Mouse (Mus musculus): Measurements from ENCODE around the gene Ssbp3. TPM values are rescaled to one million over a fixed set of nuclear protein-coding genes. Genes with fewer than 3 reads are reported as not detected.

Gene Ssbp3
- total RNA-seq, 1 experiment, result 42.6 TPM

GRCm38 (mm10) chr4:107075456-107075855, 165.0 kb downstream of the Ssbp3 start:
- TF ChIP-seq CHD2 (IDR thresholded peaks at IDR 0.05; ENCODE audit: low read depth, low read length) (no peak), MAFK (IDR thresholded peaks at IDR 0.05; ENCODE audit: insufficient read depth, low read depth, low read length) (no peak), HCFC1 (IDR thresholded peaks at IDR 0.05; ENCODE audit: borderline replicate concordance, insufficient read depth, low read length) (no peak), ZNF384 (IDR thresholded peaks at IDR 0.05; ENCODE audit: low read depth, low read length) (no peak)
- H3K9me3 ChIP-seq (ENCODE audit: control insufficient read depth, insufficient read depth, low read depth, low read length), result no peaks in the 10 kb centered on the region
- no peaks in the 10 kb centered on the region for H3K4me1 ChIP-seq (ENCODE audit: control insufficient read depth in 2 of 2, insufficient read depth in 2 of 2, low read length in 2 of 2, poor library complexity in 1 of 2)
- H3K9ac ChIP-seq (ENCODE audit: insufficient read depth, low read depth, low read length, poor library complexity, severe bottlenecking), result no peak overlapping the region
- H3K27ac ChIP-seq (ENCODE audit: insufficient read depth, low read depth, low read length, poor library complexity, severe bottlenecking), result no peak overlapping the region
- in situ Hi-C loops (cut with MboI; ENCODE audit: low sequenced_read_pairs in 2 of 2, unreplicated experiment in 2 of 2), result no loop called here
- no peak overlapping the region for H3K4me3 ChIP-seq (ENCODE audit: insufficient read depth in 1 of 2, low read depth in 1 of 2, low read length in 2 of 2, poor library complexity in 1 of 2, severe bottlenecking in 1 of 2)
- no peaks in the 10 kb centered on the region for H3K36me3 ChIP-seq (ENCODE audit: control insufficient read depth, insufficient read depth, low read length, poor library complexity, severe bottlenecking)
- DNase-seq (ENCODE audit: low read depth, low spot score), result no peak

GRCm38 (mm10) chr4:107078894-107079293, 168.4 kb downstream of the Ssbp3 start:
- TF ChIP-seq HCFC1 (IDR thresholded peaks at IDR 0.05; ENCODE audit: borderline replicate concordance, insufficient read depth, low read length), result no peak
- no peak for TF ChIP-seq ZNF384 (IDR thresholded peaks at IDR 0.05; ENCODE audit: low read depth, low read length)
- TF ChIP-seq CHD2 (IDR thresholded peaks at IDR 0.05; ENCODE audit: low read depth, low read length), result no peak
- TF ChIP-seq MAFK (IDR thresholded peaks at IDR 0.05; ENCODE audit: insufficient read depth, low read depth, low read length), result no peak
- TF ChIP-seq ZC3H11A (IDR thresholded peaks at IDR 0.05; ENCODE audit: borderline replicate concordance, low read depth, low read length), result no peak
- DNase-seq (ENCODE audit: low read depth, low spot score), result no peak
- no peak overlapping the region for H3K4me3 ChIP-seq (ENCODE audit: insufficient read depth in 1 of 2, low read depth in 1 of 2, low read length in 2 of 2, poor library complexity in 1 of 2, severe bottlenecking in 1 of 2)
- in situ Hi-C loops (cut with MboI; ENCODE audit: low sequenced_read_pairs in 2 of 2, unreplicated experiment in 2 of 2), result no loop called here
- H3K36me3 ChIP-seq (ENCODE audit: control insufficient read depth, insufficient read depth, low read length, poor library complexity, severe bottlenecking), result no peaks in the 10 kb centered on the region
- H3K27ac ChIP-seq (ENCODE audit: insufficient read depth, low read depth, low read length, poor library complexity, severe bottlenecking), result no peak overlapping the region
- H3K9me3 ChIP-seq (ENCODE audit: control insufficient read depth, insufficient read depth, low read depth, low read length), result no peaks in the 10 kb centered on the region
- no peak overlapping the region for H3K9ac ChIP-seq (ENCODE audit: insufficient read depth, low read depth, low read length, poor library complexity, severe bottlenecking)
- H3K4me1 ChIP-seq (ENCODE audit: control insufficient read depth in 2 of 2, insufficient read depth in 2 of 2, low read length in 2 of 2, poor library complexity in 1 of 2), result no peaks in the 10 kb centered on the region

GRCm38 (mm10) chr4:107079716-107080115, 169.2 kb downstream of the Ssbp3 start:
- in situ Hi-C loops (cut with MboI; ENCODE audit: low sequenced_read_pairs in 2 of 2, unreplicated experiment in 2 of 2), result no loop called here
- Histone ChIP-seq H3K27ac (ENCODE audit: insufficient read depth, low read depth, low read length, poor library complexity, severe bottlenecking) (no peak overlapping the region), H3K9ac (ENCODE audit: insufficient read depth, low read depth, low read length, poor library complexity, severe bottlenecking) (no peak overlapping the region), H3K4me3 (ENCODE audit: insufficient read depth in 1 of 2, low read depth in 1 of 2, low read length in 2 of 2, poor library complexity in 1 of 2, severe bottlenecking in 1 of 2) (no peak overlapping the region), H3K9me3 (ENCODE audit: control insufficient read depth, insufficient read depth, low read depth, low read length) (no peaks in the 10 kb centered on the region), H3K36me3 (ENCODE audit: control insufficient read depth, insufficient read depth, low read length, poor library complexity, severe bottlenecking) (no peaks in the 10 kb centered on the region), H3K4me1 (ENCODE audit: control insufficient read depth in 2 of 2, insufficient read depth in 2 of 2, low read length in 2 of 2, poor library complexity in 1 of 2) (no peaks in the 10 kb centered on the region; a peak in 1 of 4 replicates)
- no peak for DNase-seq (ENCODE audit: low read depth, low spot score)
- TF ChIP-seq ZC3H11A (IDR thresholded peaks at IDR 0.05; ENCODE audit: borderline replicate concordance, low read depth, low read length), result no peak
- TF ChIP-seq CHD2 (IDR thresholded peaks at IDR 0.05; ENCODE audit: low read depth, low read length), result no peak
- TF ChIP-seq HCFC1 (IDR thresholded peaks at IDR 0.05; ENCODE audit: borderline replicate concordance, insufficient read depth, low read length), result no peak
- no peak for TF ChIP-seq MAFK (IDR thresholded peaks at IDR 0.05; ENCODE audit: insufficient read depth, low read depth, low read length)
- no peak for TF ChIP-seq ZNF384 (IDR thresholded peaks at IDR 0.05; ENCODE audit: low read depth, low read length)

- Histone ChIP-seq H3K36me3 (ENCODE audit: control insufficient read depth, insufficient read depth, low read length, poor library complexity, severe bottlenecking) (no peaks in the 10 kb centered on the region), H3K9me3 (ENCODE audit: control insufficient read depth, insufficient read depth, low read depth, low read length) (no peaks in the 10 kb centered on the region), H3K9ac (ENCODE audit: insufficient read depth, low read depth, low read length, poor library complexity, severe bottlenecking) (no peak overlapping the region), H3K27ac (ENCODE audit: insufficient read depth, low read depth, low read length, poor library complexity, severe bottlenecking) (no peak overlapping the region), H3K4me1 (ENCODE audit: control insufficient read depth in 2 of 2, insufficient read depth in 2 of 2, low read length in 2 of 2, poor library complexity in 1 of 2) (peaks cover 0 to 2% of the 10 kb centered on the region in 2 experiments; a peak in 1 of 4 replicates), H3K4me3 (ENCODE audit: insufficient read depth in 1 of 2, low read depth in 1 of 2, low read length in 2 of 2, poor library complexity in 1 of 2, severe bottlenecking in 1 of 2) (no peak overlapping the region)
- in situ Hi-C loops (cut with MboI; ENCODE audit: low sequenced_read_pairs in 2 of 2, unreplicated experiment in 2 of 2), result no loop called here
- DNase-seq (ENCODE audit: low read depth, low spot score), result no peak
- TF ChIP-seq ZC3H11A (IDR thresholded peaks at IDR 0.05; ENCODE audit: borderline replicate concordance, low read depth, low read length) (no peak), CHD2 (IDR thresholded peaks at IDR 0.05; ENCODE audit: low read depth, low read length) (no peak), MAFK (IDR thresholded peaks at IDR 0.05; ENCODE audit: insufficient read depth, low read depth, low read length) (no peak), ZNF384 (IDR thresholded peaks at IDR 0.05; ENCODE audit: low read depth, low read length) (no peak), HCFC1 (IDR thresholded peaks at IDR 0.05; ENCODE audit: borderline replicate concordance, insufficient read depth, low read length) (no peak)
Measured at GRCm38 (mm10) chr4:107082185-107082584, 171.7 kb downstream of the Ssbp3 start.

- Histone ChIP-seq H3K4me1 (ENCODE audit: control insufficient read depth in 2 of 2, insufficient read depth in 2 of 2, low read length in 2 of 2, poor library complexity in 1 of 2) (peaks cover 0 to 2% of the 10 kb centered on the region in 2 experiments; a peak in 1 of 4 replicates), H3K36me3 (ENCODE audit: control insufficient read depth, insufficient read depth, low read length, poor library complexity, severe bottlenecking) (no peaks in the 10 kb centered on the region), H3K27ac (ENCODE audit: insufficient read depth, low read depth, low read length, poor library complexity, severe bottlenecking) (no peak overlapping the region), H3K9me3 (ENCODE audit: control insufficient read depth, insufficient read depth, low read depth, low read length) (no peaks in the 10 kb centered on the region), H3K9ac (ENCODE audit: insufficient read depth, low read depth, low read length, poor library complexity, severe bottlenecking) (no peak overlapping the region), H3K4me3 (ENCODE audit: insufficient read depth in 1 of 2, low read depth in 1 of 2, low read length in 2 of 2, poor library complexity in 1 of 2, severe bottlenecking in 1 of 2) (no peak overlapping the region)
- TF ChIP-seq CHD2 (IDR thresholded peaks at IDR 0.05; ENCODE audit: low read depth, low read length), result no peak
- TF ChIP-seq ZC3H11A (IDR thresholded peaks at IDR 0.05; ENCODE audit: borderline replicate concordance, low read depth, low read length), result no peak
- no peak for TF ChIP-seq MAFK (IDR thresholded peaks at IDR 0.05; ENCODE audit: insufficient read depth, low read depth, low read length)
- TF ChIP-seq ZNF384 (IDR thresholded peaks at IDR 0.05; ENCODE audit: low read depth, low read length), result no peak
- TF ChIP-seq HCFC1 (IDR thresholded peaks at IDR 0.05; ENCODE audit: borderline replicate concordance, insufficient read depth, low read length), result no peak
- in situ Hi-C loops (cut with MboI; ENCODE audit: low sequenced_read_pairs in 2 of 2, unreplicated experiment in 2 of 2), result no loop called here
- DNase-seq (ENCODE audit: low read depth, low spot score), result no peak
Measured at GRCm38 (mm10) chr4:107083126-107083525, 172.6 kb downstream of the Ssbp3 start.

All from ES-E14 (cell line).